Mouse (Mus musculus): ENCODE results near the gene Kif1a. TPM values are rescaled to one million over a fixed set of nuclear protein-coding genes. Genes with fewer than 3 reads are reported as not detected.
"Not testable (repeated sequence)": the region's sequence is repeated elsewhere in the genome, so short reads cannot be mapped to it uniquely, and the experiment has no call there.

Kif1a gene
- polyA plus RNA-seq, 1 experiment from 2014 or later = 11.6 TPM

GRCm38 (mm10) chr1:92979073-92979602 is 122.6 kb downstream of the Kif1a start:
- no peaks in the 10 kb centered on the region for H3K9me3 ChIP-seq (ENCODE audit: control insufficient read depth, low read length)
- peak overlapping the region; percentile 21; the same call in 1 of the 2 replicates for H3K9ac ChIP-seq (ENCODE audit: low read length)
- peak overlapping the region; percentile 41 for H3K4me2 ChIP-seq (ENCODE audit: low read length)
- no peak overlapping the region for H3K4me3 ChIP-seq (ENCODE audit: control insufficient read depth in 1 of 2, insufficient read depth in 1 of 2, low read depth in 1 of 2, low read length in 2 of 2)
- H3K27ac ChIP-seq (replicated peaks in 1 of 2; ENCODE audit: control insufficient read depth in 1 of 2, insufficient read depth in 1 of 2, low read depth in 2 of 2, low read length in 2 of 2) = no peak overlapping the region
- no peaks in the 10 kb centered on the region for H3K36me3 ChIP-seq (ENCODE audit: control insufficient read depth, insufficient read depth, low read length)
- peaks cover 22 to 31% of the 10 kb centered on the region in 2 experiments for H3K4me1 ChIP-seq (ENCODE audit: control insufficient read depth in 2 of 2, insufficient read depth in 2 of 2, low read length in 2 of 2)
- ATAC-seq (ENCODE audit: insufficient number of reproducible peaks, insufficient read depth, low FRiP score, low read depth) = no peak
- WGBS = 19% methylated on average over 11 of the region's 11 CpGs
- H3K27me3 ChIP-seq (ENCODE audit: control insufficient read depth, insufficient read depth, low read length) = no peaks in the 10 kb centered on the region

- WGBS = 29% methylated on average over 7 of the region's 7 CpGs
- no peaks in the 10 kb centered on the region for H3K27me3 ChIP-seq (ENCODE audit: control insufficient read depth, insufficient read depth, low read length)
- no peaks in the 10 kb centered on the region for H3K9me3 ChIP-seq (ENCODE audit: control insufficient read depth, low read length)
- H3K4me1 ChIP-seq (ENCODE audit: control insufficient read depth in 2 of 2, insufficient read depth in 2 of 2, low read length in 2 of 2) = peaks cover 22 to 31% of the 10 kb centered on the region in 2 experiments
- no peak overlapping the region for H3K27ac ChIP-seq (replicated peaks in 1 of 2; ENCODE audit: control insufficient read depth in 1 of 2, insufficient read depth in 1 of 2, low read depth in 2 of 2, low read length in 2 of 2)
- H3K36me3 ChIP-seq (ENCODE audit: control insufficient read depth, insufficient read depth, low read length) = no peaks in the 10 kb centered on the region
- H3K4me2 ChIP-seq (ENCODE audit: low read length) = peak overlapping the region; percentile 41
- peak overlapping the region; percentile 21; the same call in 1 of the 2 replicates for H3K9ac ChIP-seq (ENCODE audit: low read length)
- no peak for ATAC-seq (ENCODE audit: insufficient number of reproducible peaks, insufficient read depth, low FRiP score, low read depth)
- H3K4me3 ChIP-seq (ENCODE audit: control insufficient read depth in 1 of 2, insufficient read depth in 1 of 2, low read depth in 1 of 2, low read length in 2 of 2) = no peak overlapping the region
These were observed 123.1 kb downstream of the Kif1a start for GRCm38 (mm10) chr1:92978645-92979044.

GRCm38 (mm10) chr1:92976141-92976566 is 125.6 kb downstream of the Kif1a start:
- no peak overlapping the region for H3K4me3 ChIP-seq (ENCODE audit: control insufficient read depth in 1 of 2, insufficient read depth in 1 of 2, low read depth in 1 of 2, low read length in 2 of 2)
- H3K27ac ChIP-seq (replicated peaks in 1 of 2; ENCODE audit: control insufficient read depth in 1 of 2, insufficient read depth in 1 of 2, low read depth in 2 of 2, low read length in 2 of 2) = 0 out of 4 replicates have a peak overlapping the region, but pooled peaks of 1 of the 2 experiments have one; percentile 10
- H3K4me1 ChIP-seq (ENCODE audit: control insufficient read depth in 2 of 2, insufficient read depth in 2 of 2, low read length in 2 of 2) = peaks cover 26 to 35% of the 10 kb centered on the region in 2 experiments
- H3K9me3 ChIP-seq (ENCODE audit: control insufficient read depth, low read length) = no peaks in the 10 kb centered on the region
- no peaks in the 10 kb centered on the region for H3K27me3 ChIP-seq (ENCODE audit: control insufficient read depth, insufficient read depth, low read length)
- WGBS = 20% methylated on average over 6 of the region's 6 CpGs
- H3K4me2 ChIP-seq (ENCODE audit: low read length) = no peak overlapping the region
- no peak overlapping the region for H3K9ac ChIP-seq (ENCODE audit: low read length)
- H3K36me3 ChIP-seq (ENCODE audit: control insufficient read depth, insufficient read depth, low read length) = no peaks in the 10 kb centered on the region
- 0 out of 2 replicates have a peak, but pooled peaks have one; percentile 20 for ATAC-seq (ENCODE audit: insufficient number of reproducible peaks, insufficient read depth, low FRiP score, low read depth)

- Histone ChIP-seq H3K27ac (replicated peaks in 1 of 2; ENCODE audit: control insufficient read depth in 1 of 2, insufficient read depth in 1 of 2, low read depth in 2 of 2, low read length in 2 of 2) (peak overlapping the region in 1 of 2 experiments; percentile 51; a peak in 2 of 4 replicates), H3K4me3 (ENCODE audit: control insufficient read depth in 1 of 2, insufficient read depth in 1 of 2, low read depth in 1 of 2, low read length in 2 of 2) (no peak overlapping the region), H3K27me3 (ENCODE audit: control insufficient read depth, insufficient read depth, low read length) (no peaks in the 10 kb centered on the region), H3K4me1 (ENCODE audit: control insufficient read depth in 2 of 2, insufficient read depth in 2 of 2, low read length in 2 of 2) (peaks cover 13 to 19% of the 10 kb centered on the region in 2 experiments), H3K36me3 (ENCODE audit: control insufficient read depth, insufficient read depth, low read length) (no peaks in the 10 kb centered on the region), H3K9me3 (ENCODE audit: control insufficient read depth, low read length) (no peaks in the 10 kb centered on the region), H3K4me2 (ENCODE audit: low read length) (no peak overlapping the region), H3K9ac (ENCODE audit: low read length) (no peak overlapping the region)
- ATAC-seq (ENCODE audit: insufficient number of reproducible peaks, insufficient read depth, low FRiP score, low read depth) = 0 out of 2 replicates have a peak, but pooled peaks have one; percentile 35
- WGBS = 18% methylated on average over 1 of the region's 1 CpGs
These were observed 128.9 kb downstream of the Kif1a start for GRCm38 (mm10) chr1:92972854-92973253.

GRCm38 (mm10) chr1:92971879-92972795 is 129.6 kb downstream of the Kif1a start:
- Histone ChIP-seq H3K27ac (replicated peaks in 1 of 2; ENCODE audit: control insufficient read depth in 1 of 2, insufficient read depth in 1 of 2, low read depth in 2 of 2, low read length in 2 of 2) (peak overlapping the region in 1 of 2 experiments; percentile 51; a peak in 2 of 4 replicates), H3K4me2 (ENCODE audit: low read length) (no peak overlapping the region), H3K9me3 (ENCODE audit: control insufficient read depth, low read length) (no peaks in the 10 kb centered on the region), H3K36me3 (ENCODE audit: control insufficient read depth, insufficient read depth, low read length) (no peaks in the 10 kb centered on the region), H3K4me3 (ENCODE audit: control insufficient read depth in 1 of 2, insufficient read depth in 1 of 2, low read depth in 1 of 2, low read length in 2 of 2) (no peak overlapping the region), H3K27me3 (ENCODE audit: control insufficient read depth, insufficient read depth, low read length) (no peaks in the 10 kb centered on the region), H3K4me1 (ENCODE audit: control insufficient read depth in 2 of 2, insufficient read depth in 2 of 2, low read length in 2 of 2) (peaks cover 13 to 18% of the 10 kb centered on the region in 2 experiments), H3K9ac (ENCODE audit: low read length) (no peak overlapping the region)
- no peak for ATAC-seq (ENCODE audit: insufficient number of reproducible peaks, insufficient read depth, low FRiP score, low read depth)
- 66% methylated on average over 7 of the region's 7 CpGs for WGBS

- H3K9ac ChIP-seq (ENCODE audit: low read length); H3K4me3 ChIP-seq (ENCODE audit: control insufficient read depth in 1 of 2, insufficient read depth in 1 of 2, low read depth in 1 of 2, low read length in 2 of 2); H3K36me3 ChIP-seq (ENCODE audit: control insufficient read depth, insufficient read depth, low read length); H3K4me2 ChIP-seq (ENCODE audit: low read length); H3K4me1 ChIP-seq (ENCODE audit: control insufficient read depth in 2 of 2, insufficient read depth in 2 of 2, low read length in 2 of 2); H3K27ac ChIP-seq (replicated peaks in 1 of 2; ENCODE audit: control insufficient read depth in 1 of 2, insufficient read depth in 1 of 2, low read depth in 2 of 2, low read length in 2 of 2); ATAC-seq (ENCODE audit: insufficient number of reproducible peaks, insufficient read depth, low FRiP score, low read depth); H3K27me3 ChIP-seq (ENCODE audit: control insufficient read depth, insufficient read depth, low read length); H3K9me3 ChIP-seq (ENCODE audit: control insufficient read depth, low read length): not testable (repeated sequence)
- 79% methylated on average over 6 of the region's 6 CpGs for WGBS
These were observed 131.0 kb downstream of the Kif1a start for GRCm38 (mm10) chr1:92970791-92971190.
